Mouse (Mus musculus) right cerebral cortex, postnatal 10 days (tissue): Measurements from ENCODE around the gene Chd3.

ENCODE experiments used
- DNase-seq, 2 experiments: peaks; one replicate each; pipeline ENCODE4 v3.0.0; 2021; ENCODE audit warnings: low spot score in 2 of 2

Gene Chd3

DNA sequence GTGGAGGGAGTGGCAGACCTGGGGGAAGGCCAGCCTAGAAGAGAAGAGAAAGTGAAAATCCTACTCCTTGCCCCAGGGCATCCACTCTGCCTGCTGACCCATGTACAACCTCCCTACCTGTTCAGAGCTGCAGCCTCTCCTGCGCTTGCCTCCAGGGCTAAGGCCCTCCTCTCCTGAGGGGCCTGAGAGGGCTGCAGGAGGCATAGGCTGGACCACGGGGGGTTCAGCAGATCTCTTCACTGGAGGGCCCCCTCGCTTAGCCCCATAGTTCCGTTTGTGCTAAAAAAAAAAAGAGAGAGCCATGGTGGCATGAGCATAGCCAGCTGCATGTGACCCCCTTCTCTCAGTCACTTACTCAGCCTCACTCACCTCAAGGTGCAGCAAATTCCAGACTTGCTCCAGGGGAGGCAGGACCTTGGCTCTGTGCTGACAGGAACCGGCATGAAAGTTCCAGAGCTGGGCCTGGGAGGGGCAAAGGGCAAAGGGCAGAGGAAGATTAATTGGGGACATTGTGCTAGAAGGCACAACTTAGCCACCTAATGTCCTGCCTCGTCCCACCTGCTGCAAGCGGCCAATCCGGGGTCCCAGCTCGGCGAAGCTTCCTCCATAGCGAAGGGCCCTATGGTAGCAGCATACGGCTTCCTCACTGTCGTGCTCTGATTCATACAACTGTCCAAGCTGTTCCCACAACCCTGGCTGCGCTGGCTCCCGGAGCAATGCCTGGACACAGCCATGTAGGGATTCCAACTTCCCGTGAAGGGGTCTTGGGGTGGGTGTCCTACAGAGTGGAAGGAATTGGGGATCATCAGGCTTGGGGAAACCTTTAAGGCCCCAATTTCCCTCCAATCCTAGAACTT, 37.9 kb upstream of the Chd3 start:
- DNase-seq = peak in 1 of 2 experiments; percentile 42

- peak; percentile 29 to 46 for DNase-seq
These were observed 37.1 kb upstream of the Chd3 start for GRCm38 (mm10) chr11:69406282-69406681.

DNA sequence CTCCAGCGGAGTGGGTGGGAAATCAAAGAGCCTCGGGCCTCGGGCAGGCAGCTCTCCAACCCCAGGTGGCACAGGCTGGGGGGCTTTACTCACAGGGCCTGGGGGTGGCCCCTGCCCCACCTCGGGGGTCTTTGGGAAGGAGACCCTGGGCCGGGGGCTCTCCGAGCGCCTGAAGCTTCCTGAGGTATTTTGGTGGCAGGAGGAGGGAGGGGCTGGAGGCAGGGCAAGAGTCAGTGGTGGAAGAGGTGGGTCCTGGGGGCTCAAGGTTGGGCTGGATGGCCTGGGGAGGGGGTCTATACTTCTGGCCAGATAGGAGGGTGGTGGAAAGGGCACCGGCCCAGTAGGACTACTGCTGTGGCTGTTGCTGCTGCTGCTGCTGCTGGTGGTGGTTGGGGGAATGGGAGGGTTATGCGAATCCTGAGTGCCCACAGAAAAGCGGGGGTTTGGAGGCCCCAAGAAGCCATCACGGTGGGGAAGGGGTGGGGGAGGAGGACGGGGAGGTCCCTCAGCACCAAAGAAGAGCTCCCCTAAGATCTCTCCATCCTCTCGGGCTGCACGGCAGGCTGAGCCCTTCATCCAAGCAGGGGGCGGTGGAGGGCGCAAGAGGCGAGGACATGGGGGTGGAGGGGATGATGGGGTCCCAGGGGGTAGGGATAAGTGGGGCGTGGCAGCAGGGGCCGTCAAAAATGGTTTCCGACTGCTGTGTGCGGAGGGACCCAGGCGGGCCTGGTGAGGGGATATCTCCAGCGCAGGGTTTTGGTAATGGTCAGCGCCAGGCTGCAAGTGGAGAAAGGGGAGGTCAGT, 36.4 kb upstream of the Chd3 start:
- peak in 1 of 2 experiments; percentile 21 for DNase-seq

GRCm38 (mm10) chr11:69404595-69405396, 35.6 kb upstream of the Chd3 start:
- peak; percentile 22 to 45 for DNase-seq

DNA sequence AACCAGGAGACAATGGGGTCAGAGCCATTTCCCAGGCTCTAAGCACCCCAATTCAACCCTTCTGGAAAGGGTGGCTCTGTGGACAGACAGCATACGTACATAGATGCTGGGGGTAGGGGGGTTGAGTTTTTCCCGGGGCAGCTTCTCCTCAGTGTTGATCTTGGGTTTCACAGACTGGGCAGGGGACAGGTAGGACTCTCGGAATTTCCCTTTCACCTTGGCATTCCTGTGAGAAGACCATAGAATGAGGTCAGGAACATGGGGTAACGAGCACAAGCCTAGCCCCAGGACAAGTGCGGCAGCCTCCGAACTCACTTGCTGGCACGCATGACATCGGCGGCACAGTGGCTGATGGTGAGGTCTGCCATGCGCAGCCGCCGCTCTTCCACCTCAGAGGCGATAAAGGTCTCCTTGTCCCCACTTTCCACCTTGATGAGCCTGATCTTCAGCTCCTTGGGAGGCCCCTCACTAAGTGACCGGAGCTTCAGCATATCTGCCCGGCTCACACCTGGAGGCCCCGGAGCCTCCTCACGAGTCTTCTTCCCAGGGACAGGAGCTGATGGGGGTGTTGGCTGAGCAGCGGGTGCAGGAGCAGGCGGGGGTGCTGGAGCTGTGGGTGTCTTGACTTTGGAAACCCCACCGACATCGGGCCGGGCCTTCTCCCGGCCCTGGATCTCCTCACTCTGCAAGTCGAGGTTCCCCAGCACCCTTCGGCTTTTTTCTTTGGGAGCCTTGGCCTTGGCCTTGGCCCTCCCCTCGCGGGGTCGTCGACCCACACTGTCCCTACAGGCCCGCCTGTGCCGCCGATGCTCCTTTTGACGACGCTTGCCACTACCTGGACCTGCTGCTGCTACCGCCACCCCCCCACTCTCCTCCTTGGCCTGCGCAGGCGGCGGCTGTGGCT, 34.7 kb upstream of the Chd3 start:
- peak in 1 of 2 experiments; percentile 37 for DNase-seq

DNA sequence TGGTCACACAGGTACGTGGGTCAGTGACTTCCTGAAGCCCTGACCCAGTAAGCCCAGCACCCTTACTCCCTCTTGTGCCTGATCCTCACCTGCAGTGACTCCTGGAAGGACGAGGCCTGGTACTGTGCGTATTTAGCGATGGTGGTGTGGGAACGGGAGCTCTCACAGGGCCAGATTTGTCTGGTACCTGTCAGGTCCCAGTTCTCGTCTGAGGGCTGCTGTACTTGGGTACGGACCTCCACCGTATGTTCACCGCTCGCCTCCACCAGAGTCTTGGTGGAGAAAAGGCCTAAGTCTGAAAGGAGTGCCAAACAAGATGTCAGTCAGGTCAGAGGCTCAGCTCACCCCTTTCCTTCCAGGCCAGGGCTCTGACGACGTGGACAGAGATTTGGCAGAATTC, 32.8 kb upstream of the Chd3 start:
- DNase-seq = peak; percentile 29 to 39

DNA sequence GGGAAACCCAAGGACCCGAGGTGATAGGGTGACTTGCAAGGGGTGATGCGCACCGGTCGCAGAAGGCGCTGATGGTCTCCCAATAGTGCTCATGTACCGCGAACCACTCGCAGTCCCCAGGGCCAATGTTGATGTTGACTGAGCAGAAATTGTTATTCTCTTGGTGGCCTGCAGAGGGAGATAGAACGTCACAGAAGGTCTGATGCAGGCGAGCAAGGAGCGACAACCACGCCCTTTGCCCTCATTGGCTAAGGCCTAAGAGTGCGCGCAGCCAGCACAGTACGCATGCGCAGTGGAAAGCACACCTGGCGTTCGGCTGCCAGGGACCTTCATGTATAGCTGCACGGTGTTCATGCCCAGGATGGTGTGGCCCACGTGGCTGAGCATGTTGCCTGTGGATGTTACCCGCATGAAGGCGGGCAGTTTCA, 32.0 kb upstream of the Chd3 start:
- peak; percentile 93 to 94 for DNase-seq

GRCm38 (mm10) chr11:69400083-69400850, 31.1 kb upstream of the Chd3 start:
- peak; percentile 37 to 48 for DNase-seq

- peak in 1 of 2 experiments; percentile 47 for DNase-seq
These were observed 30.2 kb upstream of the Chd3 start for GRCm38 (mm10) chr11:69399201-69400082.

GRCm38 (mm10) chr11:69398486-69399200, 29.4 kb upstream of the Chd3 start:
- DNase-seq = peak; percentile 32 to 37

GRCm38 (mm10) chr11:69398059-69398458, 28.9 kb upstream of the Chd3 start, which contains the start of gene Tmem88:
Tmem88 (minus strand) TSS chr11:69398234.
- peak; percentile 35 to 54 for DNase-seq

- peak; percentile 50 to 58 for DNase-seq
These were observed 28.4 kb upstream of the Chd3 start for GRCm38 (mm10) chr11:69397581-69398057.

- DNase-seq = peak; percentile 46 to 59
These were observed 27.6 kb upstream of the Chd3 start for GRCm38 (mm10) chr11:69396772-69397171.

- DNase-seq = peak; percentile 98
These were observed 26.6 kb upstream of the Chd3 start for GRCm38 (mm10) chr11:69395634-69396373.

DNA sequence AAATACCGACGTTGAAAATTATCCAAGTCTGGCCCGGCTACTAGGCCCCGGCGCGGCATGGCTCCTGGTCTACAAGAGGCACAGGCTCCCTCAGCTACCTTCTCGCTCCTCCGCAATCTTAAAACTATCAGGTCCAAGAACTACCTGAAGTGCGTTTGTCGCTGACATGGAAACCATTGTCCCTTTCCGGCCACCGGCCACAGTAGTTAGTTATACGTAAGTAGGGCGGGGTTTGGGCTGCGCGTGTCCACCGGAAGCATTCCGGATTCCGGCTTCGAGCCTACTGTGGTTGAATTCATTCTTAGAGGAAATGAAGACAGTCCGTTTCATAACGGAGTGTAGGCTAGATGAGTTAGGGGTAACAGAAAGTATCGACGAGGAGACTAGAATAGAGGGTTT, 26.0 kb upstream of the Chd3 start, which contains the start of the genes Naa38 and Cyb5d1:
Gene Naa38, plus strand, starts transcription at position 253 of the 399 bp plus-strand sequence.
Gene Cyb5d1, minus strand, starts transcription at position 397 of the 399 bp plus-strand sequence.
- peak; percentile 93 to 95 for DNase-seq

- DNase-seq = peak in 1 of 2 experiments; percentile 25
These were observed 25.5 kb upstream of the Chd3 start for GRCm38 (mm10) chr11:69394591-69395167.
